Mouse (Mus musculus) thymus, postnatal 36 days (tissue): ENCODE results near the gene Col27a1.

Experiments
- DNase-seq, 2 experiments: peaks; one replicate each; pipeline ENCODE4 v3.0.0; 2022; ENCODE audit warnings: mixed read lengths in 2 of 2

The Col27a1 gene

GRCm38 (mm10) chr4:63314063-63314462 is 100.3 kb downstream of the Col27a1 start:
- DNase-seq, result peak in 1 of 2 experiments; percentile 1

- DNase-seq, result peak in 1 of 2 experiments; percentile 4
Measured at GRCm38 (mm10) chr4:63316076-63316746, 102.4 kb downstream of the Col27a1 start.

- DNase-seq, result peak; percentile 65 to 69
Measured at GRCm38 (mm10) chr4:63319566-63319965, 105.8 kb downstream of the Col27a1 start.

GRCm38 (mm10) chr4:63323275-63323815 is 109.5 kb downstream of the Col27a1 start:
- DNase-seq, result peak in 1 of 2 experiments; percentile 1

GRCm38 (mm10) chr4:63333403-63333802 is 119.6 kb downstream of the Col27a1 start:
- DNase-seq, result peak in 1 of 2 experiments; percentile 1

GRCm38 (mm10) chr4:63338414-63339076 is 124.7 kb downstream of the Col27a1 start:
- DNase-seq, result no peak

- DNase-seq, result no peak
Measured at GRCm38 (mm10) chr4:63342491-63342890, 128.7 kb downstream of the Col27a1 start.

GRCm38 (mm10) chr4:63343608-63344007 is 129.8 kb downstream of the Col27a1 start:
- no peak for DNase-seq

- no peak for DNase-seq
Measured at GRCm38 (mm10) chr4:63344295-63344694, 130.5 kb downstream of the Col27a1 start, which contains the start of gene Orm1. TSS of gene Orm1 (plus strand) at chr4:63344560.

- no peak for DNase-seq
Measured at GRCm38 (mm10) chr4:63345261-63345660, 131.5 kb downstream of the Col27a1 start.

GRCm38 (mm10) chr4:63346659-63347058 is 132.9 kb downstream of the Col27a1 start:
- no peak for DNase-seq

- DNase-seq, result no peak
Measured at GRCm38 (mm10) chr4:63348524-63348923, 134.7 kb downstream of the Col27a1 start.

GRCm38 (mm10) chr4:63355877-63356665 is 142.3 kb downstream of the Col27a1 start, which contains the start of gene Orm3:
TSS of gene Orm3 (plus strand) at chr4:63356162.
- peak in 1 of 2 experiments; percentile 2 for DNase-seq

- DNase-seq, result no peak
Measured at GRCm38 (mm10) chr4:63356981-63357570, 143.3 kb downstream of the Col27a1 start.

GRCm38 (mm10) chr4:63359861-63360260 is 146.1 kb downstream of the Col27a1 start:
- DNase-seq, result no peak

GRCm38 (mm10) chr4:63362150-63362549 is 148.3 kb downstream of the Col27a1 start, which contains the start of gene Orm2:
TSS of gene Orm2 (plus strand) at chr4:63362449.
- no peak for DNase-seq

GRCm38 (mm10) chr4:63368577-63368976 is 154.8 kb downstream of the Col27a1 start:
- peak; percentile 82 to 87 for DNase-seq

- DNase-seq, result no peak
Measured at GRCm38 (mm10) chr4:63370897-63371296, 157.1 kb downstream of the Col27a1 start.

GRCm38 (mm10) chr4:63371890-63372289 is 158.1 kb downstream of the Col27a1 start:
- DNase-seq, result peak; percentile 66

- DNase-seq, result no peak
Measured at GRCm38 (mm10) chr4:63373404-63373803, 159.6 kb downstream of the Col27a1 start.

GRCm38 (mm10) chr4:63374331-63374730 is 160.5 kb downstream of the Col27a1 start:
- no peak for DNase-seq

- DNase-seq, result no peak
Measured at GRCm38 (mm10) chr4:63375367-63375766, 161.6 kb downstream of the Col27a1 start.
